Mouse (Mus musculus) embryonic facial prominence, embryonic 11.5 days (tissue): ENCODE results near the gene Rab40c. TPM values are rescaled to one million over a fixed set of nuclear protein-coding genes. Genes with fewer than 3 reads are reported as not detected.

Source experiments
- polyA plus RNA-seq: library from polyadenylated mRNA; unstranded; fragments of >200 nt; fragmentation: Nextera tagmentation; extraction: Ambion mirVana; gene quantifications from 2 replicates; pipeline ENCODE4 v1.2.1, GENCODE M21; 2014

Rab40c gene
- polyA plus RNA-seq, 1 experiment from 2014 or later: 17.6 TPM

Other genes with a start within 250 kb of the Rab40c start
- 1.7 and 2.4 TPM in 2 replicates for gene Gng13, start 202.6 kb downstream of the Rab40c start, polyA plus RNA-seq
- gene Chtf18, start 192.3 kb downstream of the Rab40c start, polyA plus RNA-seq: 17.7 and 21.2 TPM in 2 replicates
- gene Rpusd1, start 192.1 kb downstream of the Rab40c start, polyA plus RNA-seq: 18.7 and 19.4 TPM in 2 replicates
- 0.10 TPM in 1 of 2 replicates, not detected in the other for gene Mslnl, start 183.7 kb downstream of the Rab40c start, polyA plus RNA-seq
- gene Msln, start 165.3 kb downstream of the Rab40c start, polyA plus RNA-seq: 0.63 TPM in 1 of 2 replicates, not detected in the other
- gene Narfl, start 146.0 kb downstream of the Rab40c start, polyA plus RNA-seq: 23.8 and 24.5 TPM in 2 replicates
- gene Haghl, start 134.1 kb downstream of the Rab40c start, polyA plus RNA-seq: 58.7 and 61.1 TPM in 2 replicates
- gene Ccdc78, start 133.1 kb downstream of the Rab40c start, polyA plus RNA-seq: not detected in 2 replicates
- 58.4 and 62.9 TPM in 2 replicates for gene Fam173a, start 126.8 kb downstream of the Rab40c start, polyA plus RNA-seq
- gene AC134908.4, start 124.1 kb downstream of the Rab40c start, polyA plus RNA-seq: not detected in 2 replicates
- gene Metrn, start 122.6 kb downstream of the Rab40c start, polyA plus RNA-seq: 13.4 and 15.6 TPM in 2 replicates
- gene Fbxl16, start 110.6 kb downstream of the Rab40c start, polyA plus RNA-seq: 3.9 and 4.2 TPM in 2 replicates
- gene Wdr24, start 96.1 kb downstream of the Rab40c start, polyA plus RNA-seq: 24.5 and 26.9 TPM in 2 replicates
- 42.0 and 47.7 TPM in 2 replicates for gene Jmjd8, start 90.9 kb downstream of the Rab40c start, polyA plus RNA-seq
- gene Stub1, start 86.3 kb downstream of the Rab40c start, polyA plus RNA-seq: 323 and 352 TPM in 2 replicates
- gene Rhbdl1, start 82.4 kb downstream of the Rab40c start, polyA plus RNA-seq: 1.1 and 1.5 TPM in 2 replicates
- 0.36 and 1.2 TPM in 2 replicates for gene Gm20683, start 78.0 kb downstream of the Rab40c start, polyA plus RNA-seq
- 7.1 and 9.7 TPM in 2 replicates for gene Rhot2, start 74.9 kb downstream of the Rab40c start, polyA plus RNA-seq
- 14.7 and 15.1 TPM in 2 replicates for gene Wdr90, start 58.2 kb downstream of the Rab40c start, polyA plus RNA-seq
- 7.3 and 9.5 TPM in 2 replicates for gene Mcrip2, start 51.0 kb downstream of the Rab40c start, polyA plus RNA-seq
- 49.8 and 63.3 TPM in 2 replicates for gene Mettl26, start 44.7 kb downstream of the Rab40c start, polyA plus RNA-seq
- 0.63 and 0.87 TPM in 2 replicates for gene Wfikkn1, start 38.9 kb downstream of the Rab40c start, polyA plus RNA-seq
- gene Pigq, start 25.2 kb upstream of the Rab40c start, polyA plus RNA-seq: 40.2 and 41.4 TPM in 2 replicates
- gene Nhlrc4, start 25.2 kb upstream of the Rab40c start, polyA plus RNA-seq: 0.15 TPM in 1 of 2 replicates, not detected in the other
- gene A930017K11Rik, start 32.8 kb upstream of the Rab40c start, polyA plus RNA-seq: 0.15 and 0.49 TPM in 2 replicates
- 17.4 and 20.2 TPM in 2 replicates for gene Capn15, start 66.1 kb upstream of the Rab40c start, polyA plus RNA-seq
- gene Rab11fip3, start 149.8 kb upstream of the Rab40c start, polyA plus RNA-seq: 12.9 and 16.1 TPM in 2 replicates
- 18.8 and 19.0 TPM in 2 replicates for gene Decr2, start 170.6 kb upstream of the Rab40c start, polyA plus RNA-seq
- gene Nme4, start 175.9 kb upstream of the Rab40c start, polyA plus RNA-seq: 91.2 and 104 TPM in 2 replicates
- 0.48 and 0.92 TPM in 2 replicates for gene Tmem8, start 193.6 kb upstream of the Rab40c start, polyA plus RNA-seq
- gene Mrpl28, start 203.8 kb upstream of the Rab40c start, polyA plus RNA-seq: 250 and 261 TPM in 2 replicates
- 12.8 and 17.9 TPM in 2 replicates for gene Axin1, start 219.0 kb upstream of the Rab40c start, polyA plus RNA-seq